Mouse (Mus musculus): Measurements from ENCODE around the gene Igsf8. TPM values are rescaled to one million over a fixed set of nuclear protein-coding genes. Genes with fewer than 3 reads are reported as not detected.
A peak's percentile ranks its signal among the peaks of the same experiment; 100 is the strongest.

Gene Igsf8
- total RNA-seq, 2 experiments from 2014 or later: 24.8 to 53.7 TPM

DNA sequence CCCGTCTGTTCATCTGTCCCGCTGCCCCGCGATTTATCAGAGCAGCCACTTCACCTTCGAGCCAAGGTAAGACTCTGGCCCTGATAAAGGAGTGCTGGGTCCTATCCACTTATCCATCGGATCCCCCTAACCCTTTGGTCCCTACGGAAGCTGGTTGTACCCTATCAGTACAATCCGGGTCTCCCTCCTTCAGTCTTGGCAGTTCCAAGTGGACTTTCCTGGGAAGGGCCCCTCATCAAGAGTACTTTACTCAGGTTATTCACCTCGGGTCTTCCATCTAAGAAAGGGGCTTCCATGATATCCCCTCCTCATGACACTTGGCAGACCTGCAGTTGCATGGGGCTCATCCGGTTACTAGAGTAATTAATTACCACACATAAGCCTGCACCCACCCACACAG is 79.9 kb downstream of the Igsf8 start:
- ATAC-seq (replicated peaks; ENCODE audit: poor library complexity, severe bottlenecking): no peak

DNA sequence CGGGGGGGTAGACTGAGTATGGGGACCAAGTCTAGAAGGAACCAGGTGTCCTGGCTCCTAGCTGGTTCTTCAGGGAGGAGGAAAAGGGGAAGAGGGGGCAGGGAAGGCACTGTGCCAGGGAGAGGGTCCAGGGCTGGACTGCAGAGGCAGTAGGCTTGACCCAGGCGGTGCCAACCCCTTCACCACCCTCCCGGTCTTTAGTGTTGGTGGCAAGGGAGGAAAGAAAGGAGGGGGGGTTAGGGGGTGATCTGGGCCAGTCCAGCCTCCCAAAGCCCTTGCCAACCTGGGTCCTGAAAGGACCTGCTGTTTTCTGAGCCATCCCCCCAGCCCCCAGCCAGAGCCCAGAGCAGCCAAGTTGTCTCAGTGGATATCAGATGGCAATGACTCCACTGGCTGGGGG is 81.3 kb downstream of the Igsf8 start:
- no peak for ATAC-seq (replicated peaks; ENCODE audit: poor library complexity, severe bottlenecking)

DNA sequence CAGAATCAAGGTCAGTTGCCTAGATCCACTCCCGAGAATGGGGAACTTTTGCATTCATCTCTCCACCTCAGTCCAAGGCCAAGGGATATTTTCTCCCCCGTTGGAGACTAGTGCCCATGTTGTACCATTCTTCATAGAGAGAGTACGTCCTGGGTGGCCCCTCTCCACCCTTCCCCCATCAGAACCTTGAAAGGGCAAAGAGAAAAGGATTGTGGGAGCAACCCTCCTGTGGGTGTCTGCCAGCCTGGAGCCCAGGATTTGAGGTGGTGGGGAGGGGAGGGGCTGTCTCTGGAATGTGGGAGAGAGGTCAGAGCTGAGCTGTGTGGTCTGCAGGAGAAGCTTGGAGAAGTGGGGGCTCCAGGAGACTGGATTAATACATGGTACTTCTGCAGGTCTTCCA is 82.5 kb downstream of the Igsf8 start:
- no peak for ATAC-seq (replicated peaks; ENCODE audit: poor library complexity, severe bottlenecking)

DNA sequence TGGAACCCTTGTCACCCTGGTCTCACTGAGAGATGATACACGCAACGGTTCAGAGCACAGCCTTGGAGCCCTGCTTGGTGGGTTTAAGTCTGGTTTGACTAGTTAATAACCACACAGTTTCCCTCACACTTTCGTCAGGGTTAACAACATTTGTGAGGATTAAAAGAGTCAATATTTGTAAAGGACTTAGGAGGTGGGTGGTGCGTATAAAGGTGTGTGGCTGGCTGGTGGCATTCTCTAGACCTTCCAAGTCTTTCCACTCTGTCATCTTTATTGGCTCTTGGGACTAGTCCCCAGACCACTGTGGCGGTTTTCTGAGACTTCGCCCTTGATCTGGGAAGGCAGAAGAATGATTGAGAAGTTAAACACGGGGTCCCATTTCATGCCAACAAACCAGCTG is 83.4 kb downstream of the Igsf8 start:
- no peak for ATAC-seq (replicated peaks; ENCODE audit: poor library complexity, severe bottlenecking)

DNA sequence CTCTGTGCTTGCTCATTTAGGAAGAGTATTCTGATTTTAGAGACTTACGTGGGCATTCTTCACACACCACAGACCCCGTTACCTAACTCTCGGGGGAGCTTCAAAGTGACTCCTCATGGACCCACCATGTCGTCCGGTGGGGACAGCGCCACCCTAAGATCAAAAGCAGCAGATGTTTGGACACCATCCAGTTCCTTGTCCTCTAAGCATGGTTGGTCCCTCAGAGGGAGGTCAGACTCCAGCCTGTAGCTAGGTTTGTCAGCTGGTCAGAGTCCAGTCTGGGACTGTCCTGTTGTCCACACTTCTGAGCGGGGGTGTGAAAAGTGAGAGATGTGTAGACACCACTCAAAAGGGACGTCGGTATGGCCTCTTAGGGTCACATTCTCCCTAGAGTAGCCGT is 85.3 kb downstream of the Igsf8 start:
- ATAC-seq (replicated peaks; ENCODE audit: poor library complexity, severe bottlenecking): no peak

DNA sequence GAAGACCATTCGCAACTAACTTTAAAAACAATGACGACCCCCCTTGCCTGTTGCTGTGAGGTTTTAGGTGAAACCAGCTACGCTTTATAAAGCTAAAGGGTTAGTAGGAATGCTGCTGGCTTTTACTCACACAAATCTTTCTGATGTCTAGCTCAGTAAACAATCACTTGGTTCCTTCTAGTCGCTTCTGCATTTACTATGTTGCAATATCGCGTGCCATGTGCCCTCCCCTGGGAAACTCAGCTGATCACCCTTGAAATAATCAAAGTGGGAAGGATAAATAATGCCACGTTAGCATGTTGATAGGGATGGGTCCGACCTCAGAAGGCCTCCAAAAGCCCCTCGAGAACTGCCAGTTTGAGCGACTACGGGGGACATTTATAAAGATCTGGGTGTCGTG is 85.9 kb downstream of the Igsf8 start:
- peak; percentile 52 for ATAC-seq (replicated peaks; ENCODE audit: poor library complexity, severe bottlenecking)

DNA sequence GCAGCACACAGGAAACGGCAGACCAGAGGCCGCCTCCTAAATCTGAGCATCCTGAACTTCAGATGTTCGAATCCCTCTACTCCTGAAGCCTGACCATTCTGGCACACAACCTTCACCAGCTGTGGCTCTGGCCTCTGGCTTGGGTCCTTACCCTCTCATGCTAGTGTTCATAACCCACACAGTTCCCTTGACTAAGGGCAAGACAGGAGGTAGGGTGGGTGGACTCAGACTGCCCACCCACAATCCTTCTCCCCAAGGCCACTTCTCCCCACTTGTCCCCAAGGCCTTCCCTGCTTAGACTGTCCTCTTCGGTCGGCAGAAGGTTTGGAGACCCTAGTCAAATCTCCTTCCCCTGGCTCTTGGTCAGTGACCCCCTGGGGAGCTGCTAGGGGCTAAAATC is 88.1 kb downstream of the Igsf8 start:
- ATAC-seq (replicated peaks; ENCODE audit: poor library complexity, severe bottlenecking): no peak

DNA sequence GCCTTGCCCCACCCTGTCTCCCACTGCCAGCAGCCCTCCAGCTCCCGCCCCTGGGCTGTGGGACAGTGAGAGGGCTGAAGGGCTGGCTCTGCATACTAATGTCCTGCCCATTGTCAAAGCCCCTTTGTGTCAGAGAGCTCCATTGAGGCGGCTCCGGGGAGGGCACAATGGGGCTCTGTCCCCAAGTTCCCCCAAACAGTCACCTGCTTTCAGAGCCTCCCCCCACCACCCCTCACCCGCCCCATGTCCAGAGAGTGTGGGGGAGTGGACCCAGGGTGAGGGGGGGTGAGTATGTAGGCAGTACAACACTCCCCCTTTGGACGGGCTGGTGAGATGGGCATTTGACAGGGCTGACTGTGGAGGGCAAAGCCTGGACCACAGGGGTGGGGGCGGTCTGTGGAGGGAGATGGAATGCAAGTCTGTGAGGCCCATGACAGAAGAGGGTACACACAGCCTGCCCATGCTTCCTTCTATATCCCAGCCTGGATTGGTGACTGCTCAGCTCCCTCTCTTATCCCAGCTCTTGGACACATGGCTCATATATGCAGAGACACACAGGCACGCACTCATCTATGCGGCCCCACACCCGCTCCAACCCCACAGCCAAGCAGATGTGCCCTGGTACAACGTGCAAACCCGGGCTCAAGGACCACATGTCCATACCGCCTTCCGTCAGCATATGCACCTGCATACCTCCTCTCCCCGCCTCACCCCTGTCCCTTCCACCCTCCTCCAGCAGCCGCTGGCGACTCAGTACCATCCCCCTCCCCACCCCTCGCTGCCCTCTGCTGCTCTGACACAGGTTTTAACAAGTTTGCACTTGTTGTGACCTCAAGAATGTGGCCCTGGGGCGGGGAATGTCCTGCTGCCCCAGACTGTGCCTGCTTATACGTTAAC is 88.7 kb downstream of the Igsf8 start:
- ATAC-seq (replicated peaks; ENCODE audit: poor library complexity, severe bottlenecking): no peak

DNA sequence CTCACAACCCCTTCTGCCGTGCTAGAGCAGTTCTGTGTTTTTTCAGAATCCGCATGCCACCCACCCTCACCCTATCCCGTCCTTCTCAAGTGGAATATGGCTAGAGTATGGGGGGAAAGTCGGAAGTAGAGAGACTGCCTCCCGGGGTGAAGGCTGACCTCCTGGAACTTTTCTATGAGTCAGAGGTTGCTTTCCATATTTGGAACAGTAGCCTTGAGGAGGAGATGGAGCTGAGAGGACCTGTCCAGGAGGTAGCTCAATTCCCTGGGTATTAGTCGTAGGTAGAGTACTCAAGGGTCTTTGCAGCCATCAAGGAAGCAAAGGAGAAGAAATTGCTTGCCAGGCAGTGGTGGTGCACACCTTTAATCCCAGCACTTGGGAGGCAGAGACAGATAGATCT is 90.6 kb downstream of the Igsf8 start:
- ATAC-seq (replicated peaks; ENCODE audit: poor library complexity, severe bottlenecking): no peak

DNA sequence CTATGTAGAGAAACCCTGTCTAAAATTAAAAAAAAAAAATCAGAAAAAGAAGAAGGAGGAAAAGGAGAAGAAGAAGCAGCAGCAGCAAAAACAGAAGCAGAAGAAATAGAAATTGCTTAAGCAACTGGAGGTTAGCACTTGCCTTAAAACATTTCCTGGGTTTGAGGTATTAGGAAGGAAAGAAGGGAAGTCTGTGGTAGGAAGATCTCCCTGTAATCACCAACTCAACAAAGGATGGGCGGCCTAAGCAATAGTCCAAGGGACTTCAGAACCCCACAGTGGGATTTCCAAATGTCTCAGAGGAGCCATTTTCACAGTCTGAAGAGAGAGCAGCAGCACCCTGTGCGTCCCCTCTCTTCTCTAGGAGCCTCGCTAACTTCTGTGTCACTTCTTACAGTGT is 91.0 kb downstream of the Igsf8 start:
- ATAC-seq (replicated peaks; ENCODE audit: poor library complexity, severe bottlenecking): peak; percentile 86

DNA sequence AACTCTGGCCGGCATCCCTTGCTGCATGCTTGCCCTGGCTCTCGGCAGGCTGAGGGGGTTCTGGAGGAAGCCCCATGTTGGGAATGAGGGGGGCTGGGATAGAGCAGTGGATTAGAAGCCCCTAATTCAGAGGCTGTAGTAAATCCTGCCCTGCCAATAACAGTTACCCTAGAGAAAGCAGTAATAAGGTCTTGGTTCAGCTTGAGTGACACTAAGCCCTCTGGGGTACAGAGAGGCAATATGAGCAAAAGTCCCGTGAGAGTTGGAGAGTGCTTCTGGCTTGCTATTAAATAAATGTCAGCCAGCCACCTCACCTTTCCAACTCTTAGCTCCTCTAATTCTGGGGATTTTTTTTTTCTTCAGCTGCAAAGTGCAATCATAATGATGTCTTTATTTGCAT is 93.9 kb downstream of the Igsf8 start:
- no peak for ATAC-seq (replicated peaks; ENCODE audit: poor library complexity, severe bottlenecking)

DNA sequence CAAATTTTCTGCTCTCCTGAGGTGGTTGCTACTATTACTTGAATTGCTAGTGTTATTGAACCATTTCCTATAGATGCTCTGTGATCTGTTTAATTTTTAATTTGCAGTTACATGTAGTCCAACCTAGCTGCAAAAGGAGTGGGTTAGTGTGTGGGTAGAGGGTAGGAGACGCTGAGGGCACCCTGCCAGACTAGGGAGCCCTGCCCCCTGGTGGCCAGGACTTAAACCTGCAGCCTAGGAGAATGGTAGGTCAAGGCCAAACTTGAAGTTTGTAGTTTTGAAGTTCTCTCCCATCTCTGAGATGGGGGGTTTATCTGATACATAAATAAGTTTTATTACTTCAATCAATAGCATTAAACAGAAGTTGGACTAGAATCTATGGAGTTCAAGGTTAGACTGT is 96.1 kb downstream of the Igsf8 start:
- peak; percentile 93 for ATAC-seq (replicated peaks; ENCODE audit: poor library complexity, severe bottlenecking)

DNA sequence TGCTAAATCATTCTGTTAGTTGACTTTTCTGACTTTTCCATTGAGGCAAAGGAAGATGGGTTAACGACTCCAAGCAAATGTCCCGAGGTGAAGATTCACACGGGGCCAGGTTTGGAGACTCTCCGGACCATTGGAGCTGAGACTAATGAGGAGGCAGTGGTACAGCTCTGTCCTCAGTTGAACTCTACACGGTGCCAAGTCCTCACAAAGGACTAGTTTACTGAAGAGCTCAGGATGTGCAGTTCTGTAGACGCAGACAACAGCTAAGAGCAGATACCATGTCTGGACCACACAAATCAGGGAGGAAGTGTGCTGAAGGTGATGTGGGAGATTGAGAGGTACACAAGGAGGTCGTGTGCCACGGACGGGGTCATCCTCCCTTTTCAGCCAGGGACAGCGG is 96.9 kb downstream of the Igsf8 start:
- no peak for ATAC-seq (replicated peaks; ENCODE audit: poor library complexity, severe bottlenecking)

DNA sequence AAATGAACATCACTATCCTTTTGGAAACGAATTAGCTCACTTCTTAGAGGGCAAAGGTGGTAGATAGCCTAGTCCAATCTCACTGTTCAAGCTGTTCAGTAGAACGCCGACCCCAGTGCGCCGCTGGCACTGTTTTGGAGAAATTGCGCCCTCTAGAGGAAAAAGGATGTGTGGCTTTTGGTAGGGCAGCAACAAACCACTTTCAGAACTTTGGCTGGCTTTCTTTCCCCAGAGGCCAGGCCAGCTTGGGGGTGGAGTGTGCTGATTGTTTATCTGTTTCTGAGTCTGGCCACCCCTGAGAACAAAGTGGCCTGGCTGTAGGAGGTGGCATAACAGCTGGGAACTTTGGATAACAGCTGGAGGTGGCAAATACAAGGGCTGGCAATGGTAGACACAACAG is 103.2 kb downstream of the Igsf8 start:
- ATAC-seq (replicated peaks; ENCODE audit: poor library complexity, severe bottlenecking): peak; percentile 64

DNA sequence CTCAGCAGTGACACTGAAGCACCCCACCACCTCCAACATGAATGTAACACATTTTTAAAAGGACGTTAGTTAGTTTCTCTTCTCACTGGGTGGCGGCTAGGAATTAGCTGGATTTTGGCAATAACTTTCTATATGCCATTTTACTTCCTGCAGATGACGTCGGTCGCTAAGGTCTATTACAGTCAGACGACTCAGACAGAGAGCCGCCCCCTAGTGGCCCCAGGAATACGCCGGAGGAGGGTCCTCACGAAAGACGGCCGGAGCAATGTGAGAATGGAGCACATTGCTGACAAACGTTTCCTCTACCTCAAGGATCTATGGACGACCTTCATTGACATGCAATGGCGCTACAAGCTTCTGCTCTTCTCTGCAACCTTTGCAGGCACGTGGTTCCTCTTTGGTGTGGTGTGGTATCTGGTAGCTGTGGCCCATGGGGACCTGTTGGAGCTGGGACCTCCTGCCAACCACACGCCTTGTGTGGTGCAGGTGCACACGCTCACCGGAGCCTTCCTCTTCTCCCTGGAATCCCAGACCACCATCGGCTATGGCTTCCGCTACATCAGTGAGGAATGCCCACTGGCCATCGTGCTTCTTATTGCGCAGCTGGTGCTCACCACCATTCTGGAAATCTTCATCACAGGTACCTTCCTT is 107.5 kb downstream of the Igsf8 start:
- ATAC-seq (replicated peaks; ENCODE audit: poor library complexity, severe bottlenecking): peak; percentile 86

Other genes with a start within 250 kb of the Igsf8 start
- gene Vangl2, start 233.2 kb upstream of the Igsf8 start, total RNA-seq (2014; fragmentation: Nextera tagmentation): 3.0 and 6.3 TPM in 2 replicates
- 1.5 and 2.5 TPM in 2 replicates for gene Vangl2, start 233.2 kb upstream of the Igsf8 start, total RNA-seq (2017)
- gene Nhlh1, start 204.1 kb upstream of the Igsf8 start, total RNA-seq (2014; fragmentation: Nextera tagmentation): not detected in 2 replicates
- not detected in 2 replicates for gene Nhlh1, start 204.1 kb upstream of the Igsf8 start, total RNA-seq (2017)
- 183 and 188 TPM in 2 replicates for gene Copa, start 179.1 kb upstream of the Igsf8 start, total RNA-seq (2014; fragmentation: Nextera tagmentation)
- gene Copa, start 179.1 kb upstream of the Igsf8 start, total RNA-seq (2017): 175 and 184 TPM in 2 replicates
- 63.1 and 77.4 TPM in 2 replicates for gene Ncstn, start 178.8 kb upstream of the Igsf8 start, total RNA-seq (2014; fragmentation: Nextera tagmentation)
- 29.3 and 38.9 TPM in 2 replicates for gene Ncstn, start 178.8 kb upstream of the Igsf8 start, total RNA-seq (2017)
- 28.3 and 40.3 TPM in 2 replicates for gene Pex19, start 134.9 kb upstream of the Igsf8 start, total RNA-seq (2014; fragmentation: Nextera tagmentation)
- gene Pex19, start 134.9 kb upstream of the Igsf8 start, total RNA-seq (2017): 35.8 and 47.3 TPM in 2 replicates
- gene Dcaf8, start 113.6 kb upstream of the Igsf8 start, total RNA-seq (2014; fragmentation: Nextera tagmentation): 68.0 and 76.2 TPM in 2 replicates
- gene Dcaf8, start 113.6 kb upstream of the Igsf8 start, total RNA-seq (2017): 107 and 114 TPM in 2 replicates
- gene Pea15a, start 54.8 kb upstream of the Igsf8 start, total RNA-seq (2014; fragmentation: Nextera tagmentation): 3.5 and 6.0 TPM in 2 replicates
- 1.2 and 1.7 TPM in 2 replicates for gene Pea15a, start 54.8 kb upstream of the Igsf8 start, total RNA-seq (2017)
- gene Casq1, start 41.8 kb upstream of the Igsf8 start, total RNA-seq (2014; fragmentation: Nextera tagmentation): not detected in 2 replicates
- gene Casq1, start 41.8 kb upstream of the Igsf8 start, total RNA-seq (2017): not detected in 2 replicates
- gene Atp1a4, start 3.2 kb upstream of the Igsf8 start, total RNA-seq (2014; fragmentation: Nextera tagmentation): not detected in 2 replicates
- not detected in 2 replicates for gene Atp1a4, start 3.2 kb upstream of the Igsf8 start, total RNA-seq (2017)
- gene Atp1a2, start 36.4 kb downstream of the Igsf8 start, total RNA-seq (2014; fragmentation: Nextera tagmentation): not detected in 2 replicates
- gene Atp1a2, start 36.4 kb downstream of the Igsf8 start, total RNA-seq (2017): not detected in 2 replicates
- gene Kcnj9, start 67.7 kb downstream of the Igsf8 start, total RNA-seq (2014; fragmentation: Nextera tagmentation): not detected in 2 replicates
- gene Kcnj9, start 67.7 kb downstream of the Igsf8 start, total RNA-seq (2017): not detected in 2 replicates
- 0.32 TPM in 1 of 2 replicates, not detected in the other for gene Kcnj10, start 79.6 kb downstream of the Igsf8 start, total RNA-seq (2014; fragmentation: Nextera tagmentation)
- gene Kcnj10, start 79.6 kb downstream of the Igsf8 start, total RNA-seq (2017): 0.46 TPM in 1 of 2 replicates, not detected in the other
- gene Pigm, start 114.9 kb downstream of the Igsf8 start, total RNA-seq (2014; fragmentation: Nextera tagmentation): 10.2 and 16.0 TPM in 2 replicates
- 13.8 and 16.2 TPM in 2 replicates for gene Pigm, start 114.9 kb downstream of the Igsf8 start, total RNA-seq (2017)
- gene Slamf9, start 213.7 kb downstream of the Igsf8 start, total RNA-seq (2014; fragmentation: Nextera tagmentation): not detected in 2 replicates
- gene Slamf9, start 213.7 kb downstream of the Igsf8 start, total RNA-seq (2017): 0.26 TPM in 1 of 2 replicates, not detected in the other
- not detected in 2 replicates for gene Igsf9, start 220.1 kb downstream of the Igsf8 start, total RNA-seq (2014; fragmentation: Nextera tagmentation)
- gene Igsf9, start 220.1 kb downstream of the Igsf8 start, total RNA-seq (2017): not detected in 2 replicates
- 629 and 731 TPM in 2 replicates for gene Tagln2, start 238.4 kb downstream of the Igsf8 start, total RNA-seq (2014; fragmentation: Nextera tagmentation)
- gene Tagln2, start 238.4 kb downstream of the Igsf8 start, total RNA-seq (2017): 281 and 350 TPM in 2 replicates

Data from granulocyte monocyte progenitor cell, adult 5-6 weeks (primary cell).